Mouse (Mus musculus) cerebellum, adult 2 months (tissue): ENCODE measurements around the gene Ldb3. TPM values are rescaled to one million over a fixed set of nuclear protein-coding genes. Genes with fewer than 3 reads are reported as not detected.

Source experiments
- DNase-seq, 2 experiments: peaks; one replicate each; pipeline ENCODE4 v3.0.0; 2021
- H3K27ac ChIP-seq: fragments of 200-500 bp; 2 replicates; pipeline ENCODE4 v1.5.1; 2012; ENCODE audit warnings: low read length, control low read depth, inconsistent platforms; ENCODE audit not compliant: insufficient read depth
- H3K27me3 ChIP-seq: fragments of 200-500 bp; 2 replicates; pipeline ENCODE4 v1.6.1; 2012; ENCODE audit warnings: inconsistent platforms, mild to moderate bottlenecking, low read length, moderate library complexity; ENCODE audit not compliant: control insufficient read depth, insufficient read depth
- H3K4me1 ChIP-seq: fragments of 200-500 bp; 2 replicates; pipeline ENCODE4 v1.6.1; 2011; ENCODE audit warnings: low read length; ENCODE audit not compliant: control insufficient read depth, insufficient read depth
- H3K4me3 ChIP-seq: fragments of 200-500 bp; replicated peaks from 2 replicates; pipeline ENCODE3; 2011; ENCODE audit warnings: mild to moderate bottlenecking, low read depth, low read length, control low read depth; ENCODE audit not compliant: insufficient read depth
- CTCF ChIP-seq: fragments of 200-500 bp; IDR thresholded peaks from 2 replicates; pipeline ENCODE4 v1.5.1; 2011; ENCODE audit warnings: low read depth, mild to moderate bottlenecking, control low read depth, low read length, moderate library complexity, borderline replicate concordance; ENCODE audit not compliant: insufficient read depth
- POLR2A ChIP-seq: fragments of 200-500 bp; IDR thresholded peaks from 2 replicates; pipeline ENCODE4 v1.6.1; 2011; ENCODE audit warnings: low read length, control low read depth, borderline replicate concordance; ENCODE audit not compliant: insufficient read depth
- WGBS: fragments of 180-500 bp; shearing (Covaris S2); methylation state at CpG from one replicate; pipeline ENCODE4 v1.1.7; 2018; 5-methylcytosine and 5-hydroxymethylcytosine counted together
- polyA plus RNA-seq: library from polyadenylated mRNA; depleted of rRNA; stranded (reverse); fragments of >200 nt; gene quantifications from 2 replicates; pipeline ENCODE4 v1.2.3, GENCODE M21; 2012

Ldb3 gene
- polyA plus RNA-seq, 1 experiment = 7.0 TPM

- DNase-seq = no peak
- Histone ChIP-seq H3K4me1 (peaks cover 11% of the 10 kb centered on the region), H3K27me3 (no peaks in the 10 kb centered on the region), H3K4me3 (peak within 1 kb of the TSS; percentile 91), H3K27ac (peak within 1 kb of the TSS; percentile 98)
- TF ChIP-seq CTCF = no peak
- TF ChIP-seq POLR2A = no peak
- WGBS = 13% methylated on average over 15 of the region's 15 CpGs
Observed at GRCm38 (mm10) chr14:34503325-34503647, 85.2 kb downstream of the Ldb3 start, which contains the start of gene Bmpr1a. Bmpr1a (minus strand) TSS chr14:34503341.

DNA sequence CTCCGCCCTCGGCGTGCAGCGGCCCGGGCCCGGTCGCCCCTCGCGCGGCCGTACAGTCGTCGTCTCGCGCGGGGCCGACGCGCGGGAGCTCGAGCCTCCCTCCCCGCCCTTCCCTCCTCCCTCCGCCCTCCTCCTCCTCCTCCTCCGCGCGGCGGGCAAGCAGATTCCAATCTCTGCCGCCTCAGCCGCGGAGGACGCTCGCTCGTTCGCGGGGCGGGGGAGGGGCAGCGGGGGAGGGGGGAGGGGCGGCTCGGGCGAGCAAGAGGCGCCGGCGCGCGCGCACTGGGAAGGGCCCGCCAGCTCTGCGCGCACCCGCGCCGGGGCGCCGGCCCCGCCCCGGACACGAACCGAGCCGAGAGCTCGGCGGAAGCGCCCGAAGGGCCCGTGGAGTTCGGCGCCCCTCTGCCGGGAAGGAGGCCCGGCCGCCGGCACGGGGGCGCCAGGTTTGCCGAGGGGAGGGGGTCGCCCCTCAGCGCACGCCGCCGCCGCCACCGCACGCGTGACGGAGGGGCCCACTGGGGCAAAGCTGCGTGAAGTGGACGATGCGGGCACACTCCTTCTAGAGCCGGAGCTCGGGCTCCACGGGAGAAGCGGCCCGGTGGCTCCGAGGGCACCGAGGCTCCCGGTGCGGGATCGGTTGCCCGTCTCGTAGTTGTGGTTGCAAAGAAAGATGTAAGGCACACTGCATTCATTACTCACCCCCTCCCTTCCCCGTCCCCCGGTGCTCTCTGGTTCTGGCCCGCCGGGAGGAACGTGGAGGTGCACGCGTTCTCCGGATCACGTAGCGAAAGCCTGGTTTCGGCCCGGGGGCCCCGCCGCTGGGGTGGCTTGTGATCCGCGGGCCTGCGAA is 85.8 kb downstream of the Ldb3 start:
- 2% methylated on average over 94 of the region's 115 CpGs for whole genome bisulfite sequencing
- TF ChIP-seq POLR2A (peak; percentile 65), CTCF (no peak)
- peak overlapping the region; percentile 98 for H3K27ac ChIP-seq
- H3K4me3 ChIP-seq = peak overlapping the region; percentile 91
- no peaks in the 10 kb centered on the region for H3K27me3 ChIP-seq
- DNase-seq = peak; percentile 90 to 92
- peaks cover 11% of the 10 kb centered on the region for H3K4me1 ChIP-seq

GRCm38 (mm10) chr14:34501804-34502474 is 86.5 kb downstream of the Ldb3 start:
- Histone ChIP-seq H3K27me3 (no peaks in the 10 kb centered on the region), H3K4me3 (peak overlapping the region; percentile 55), H3K4me1 (peaks cover 11% of the 10 kb centered on the region), H3K27ac (peak overlapping the region; percentile 70)
- WGBS = under 1% methylated on average over 70 of the region's 77 CpGs
- peak; percentile 64 to 76 for DNase-seq
- no peak for TF ChIP-seq POLR2A
- TF ChIP-seq CTCF = no peak

DNA sequence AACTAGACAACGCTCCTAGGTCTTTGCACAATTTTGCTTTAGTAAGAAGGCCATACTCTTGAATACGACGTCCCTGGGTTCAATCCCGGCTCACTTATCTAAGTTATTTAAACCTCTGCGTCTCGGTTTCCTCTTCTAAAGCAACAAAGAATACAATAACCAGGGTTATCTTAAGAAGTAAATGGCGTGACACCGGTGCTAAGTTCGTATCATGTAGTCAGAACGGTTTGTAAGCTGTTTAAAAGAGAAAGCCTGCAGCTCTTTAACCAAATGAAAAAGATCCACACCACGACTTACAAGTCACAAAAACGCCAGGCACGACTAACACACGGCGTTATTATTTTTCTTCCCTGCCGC is 87.1 kb downstream of the Ldb3 start:
- DNase-seq = no peak
- Histone ChIP-seq H3K27me3 (no peaks in the 10 kb centered on the region), H3K4me3 (peak overlapping the region; percentile 55), H3K4me1 (peaks cover 11% of the 10 kb centered on the region), H3K27ac (no peak overlapping the region)
- WGBS = 2% methylated on average over 16 of the region's 16 CpGs
- TF ChIP-seq CTCF (no peak), POLR2A (no peak)

- no peak overlapping the region for H3K27ac ChIP-seq
- WGBS = 8% methylated on average over 4 of the region's 4 CpGs
- DNase-seq = no peak
Observed at GRCm38 (mm10) chr14:34500309-34500708, 88.2 kb downstream of the Ldb3 start.

GRCm38 (mm10) chr14:34499664-34500063 is 88.8 kb downstream of the Ldb3 start:
- no peak for DNase-seq
- Histone ChIP-seq H3K27me3 (no peaks in the 10 kb centered on the region), H3K27ac (no peak overlapping the region), H3K4me3 (no peak overlapping the region), H3K4me1 (peaks cover 11% of the 10 kb centered on the region)
- WGBS = 60% methylated on average over 4 of the region's 4 CpGs
- TF ChIP-seq POLR2A = no peak
- TF ChIP-seq CTCF = no peak

More at GRCm38 (mm10) chr14:34500309-34500708, 88.2 kb downstream of the Ldb3 start:
- no peaks in the 10 kb centered on the region for H3K27me3 ChIP-seq
- peaks cover 11% of the 10 kb centered on the region for H3K4me1 ChIP-seq
- TF ChIP-seq CTCF = no peak
- no peak for TF ChIP-seq POLR2A
- no peak overlapping the region for H3K4me3 ChIP-seq

DNA sequence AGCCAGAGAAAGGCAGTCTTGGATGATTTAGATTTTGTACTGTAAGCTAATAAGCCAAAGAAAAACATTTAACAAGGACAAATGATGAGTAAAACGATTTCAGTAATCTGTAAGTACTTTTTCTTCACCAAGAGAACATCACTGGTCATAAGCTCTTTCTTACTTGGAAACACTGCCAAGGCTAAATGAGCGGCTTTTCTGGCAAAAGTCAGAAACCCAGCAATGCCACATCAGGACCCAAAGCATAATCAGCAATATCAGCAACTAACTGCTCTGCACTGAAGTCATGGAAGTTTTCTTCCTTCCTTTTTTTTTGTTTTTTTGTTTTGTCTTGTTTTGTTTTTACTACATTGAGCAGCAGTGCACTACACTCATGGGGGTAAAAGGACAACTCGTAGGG is 91.1 kb downstream of the Ldb3 start:
- no peaks in the 10 kb centered on the region for H3K27me3 ChIP-seq
- peaks cover 8% of the 10 kb centered on the region; the same call in 1 of the 2 replicates for H3K4me1 ChIP-seq
- no peak overlapping the region for H3K4me3 ChIP-seq
- DNase-seq = no peak
- 58% methylated on average over 3 of the region's 3 CpGs for WGBS
- TF ChIP-seq POLR2A = no peak
- no peak for TF ChIP-seq CTCF
- no peak overlapping the region for H3K27ac ChIP-seq

GRCm38 (mm10) chr14:34493682-34494081 is 94.8 kb downstream of the Ldb3 start:
- no peak for DNase-seq
- Histone ChIP-seq H3K27me3 (no peaks in the 10 kb centered on the region), H3K27ac (no peak overlapping the region), H3K4me3 (no peak overlapping the region), H3K4me1 (no peaks in the 10 kb centered on the region)
- WGBS = 89% methylated on average over 3 of the region's 3 CpGs
- TF ChIP-seq POLR2A = no peak
- no peak for TF ChIP-seq CTCF
